Mouse (Mus musculus) common myeloid progenitor, adult 5-6 weeks (primary cell): ENCODE data around the gene Lyz1. TPM values are rescaled to one million over a fixed set of nuclear protein-coding genes. Genes with fewer than 3 reads are reported as not detected.
"Not testable (repeated sequence)": the region's sequence is repeated elsewhere in the genome, so short reads cannot be mapped to it uniquely, and the experiment has no call there.

Experiments
- ATAC-seq: replicated peaks from 2 replicates; pipeline ENCODE4 v1.8.0; 2016; ENCODE audit warnings: low read depth, mild to moderate bottlenecking, moderate TSS enrichment, inconsistent platforms; ENCODE audit not compliant: poor library complexity, severe bottlenecking
- total RNA-seq: library from RNA; stranded (forward); fragments of 200-1000, 187-1606 nt; gene quantifications from 2 replicates; pipeline ENCODE4 v1.2.3, GENCODE M21; 2017

Lyz1 gene
- not detected in 2 replicates for total RNA-seq

- ATAC-seq, result no peak; the same call in 1 of the 2 replicates
Observed at GRCm38 (mm10) chr10:117292671-117293070, at the start of gene Lyz1. Lyz1 (minus strand) TSS chr10:117292868.

DNA sequence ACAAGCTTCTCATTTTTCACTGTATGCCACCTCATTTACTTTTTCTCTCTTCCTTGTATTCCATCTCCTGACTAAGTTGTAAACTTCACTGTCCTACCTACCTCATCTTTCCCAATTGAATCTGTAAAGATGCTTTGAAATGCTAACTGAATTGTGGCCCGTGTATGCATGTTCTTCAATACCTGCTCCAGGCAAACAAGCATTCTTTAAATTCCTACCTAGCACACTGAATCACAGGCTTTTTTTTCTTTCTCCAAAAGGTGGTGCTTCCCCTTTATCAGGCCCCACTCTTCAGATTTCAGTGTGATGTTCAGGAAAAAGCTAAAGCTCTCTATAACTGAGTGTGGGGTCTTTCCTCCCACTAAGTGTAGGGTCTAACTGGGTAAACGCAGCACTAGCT, 49.7 kb upstream of the Lyz1 start:
- ATAC-seq, result no peak

DNA sequence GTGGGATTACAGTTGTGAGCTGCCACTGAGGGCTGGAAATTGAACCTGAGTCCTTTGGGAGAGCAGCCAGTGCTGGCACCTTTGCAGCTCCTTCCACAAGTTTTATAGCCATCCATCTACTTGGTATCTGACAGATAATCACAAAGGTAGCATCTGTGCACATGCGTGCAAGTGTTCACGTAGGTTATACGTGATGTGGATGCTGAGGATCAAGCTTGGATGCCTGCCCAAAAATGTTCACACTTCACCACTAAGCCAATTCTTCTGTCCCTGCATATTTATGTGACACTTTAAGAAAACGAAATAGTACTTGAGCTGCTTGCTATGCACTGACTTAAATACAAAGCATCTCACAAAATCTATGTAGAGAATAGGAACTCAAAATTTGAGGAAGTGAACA, 48.4 kb upstream of the Lyz1 start:
- ATAC-seq, result no peak

GRCm38 (mm10) chr10:117339241-117339640, 46.6 kb upstream of the Lyz1 start:
- no peak for ATAC-seq

DNA sequence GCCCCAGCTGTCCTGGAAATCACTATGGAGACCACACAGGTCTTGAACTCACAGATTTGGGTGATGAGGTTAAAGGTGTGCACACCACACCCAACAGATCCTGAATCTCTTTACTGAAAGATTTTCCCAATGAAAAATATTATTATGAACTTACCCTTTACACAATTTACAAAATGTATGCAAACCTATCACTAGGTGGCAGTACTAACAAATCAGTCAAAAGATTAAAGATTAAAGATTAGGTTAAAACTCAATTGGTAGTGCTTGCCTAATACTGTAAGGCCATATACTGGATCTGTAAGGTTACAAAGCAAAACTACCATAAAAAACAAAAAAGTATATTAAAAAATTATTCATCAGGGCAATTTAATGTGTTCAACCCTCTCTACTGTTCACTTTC, 45.3 kb upstream of the Lyz1 start:
- ATAC-seq, result no peak

- ATAC-seq, result peak; percentile 67
Observed at GRCm38 (mm10) chr10:117335649-117336048, 43.0 kb upstream of the Lyz1 start.

GRCm38 (mm10) chr10:117330521-117330920, 37.9 kb upstream of the Lyz1 start:
- peak; percentile 94 for ATAC-seq

GRCm38 (mm10) chr10:117323782-117324181, 31.1 kb upstream of the Lyz1 start:
- peak; percentile 82 for ATAC-seq

GRCm38 (mm10) chr10:117322630-117323029, 30.0 kb upstream of the Lyz1 start:
- no peak for ATAC-seq

DNA sequence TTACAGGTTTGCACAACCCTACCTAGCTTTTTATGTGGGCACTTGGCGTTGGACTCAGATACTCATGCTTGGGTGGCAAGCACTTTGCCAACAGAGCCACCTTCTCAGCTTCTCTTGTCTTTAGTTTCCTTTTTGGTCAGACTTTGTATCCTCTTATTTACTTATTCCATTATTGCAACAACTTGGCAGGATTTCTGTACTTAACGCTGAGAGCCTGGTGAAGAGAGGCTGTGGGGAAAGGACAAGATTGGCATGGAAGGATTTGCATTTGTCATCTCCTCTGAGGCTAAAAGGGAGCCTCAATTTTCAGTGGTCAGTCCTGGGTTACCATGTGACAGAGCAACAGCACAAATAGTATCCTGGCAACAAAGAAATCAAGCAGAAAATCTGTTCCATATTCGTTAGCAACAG, 27.9 kb upstream of the Lyz1 start:
- ATAC-seq, result no peak

GRCm38 (mm10) chr10:117316391-117316790, 23.7 kb upstream of the Lyz1 start:
- ATAC-seq, result no peak

DNA sequence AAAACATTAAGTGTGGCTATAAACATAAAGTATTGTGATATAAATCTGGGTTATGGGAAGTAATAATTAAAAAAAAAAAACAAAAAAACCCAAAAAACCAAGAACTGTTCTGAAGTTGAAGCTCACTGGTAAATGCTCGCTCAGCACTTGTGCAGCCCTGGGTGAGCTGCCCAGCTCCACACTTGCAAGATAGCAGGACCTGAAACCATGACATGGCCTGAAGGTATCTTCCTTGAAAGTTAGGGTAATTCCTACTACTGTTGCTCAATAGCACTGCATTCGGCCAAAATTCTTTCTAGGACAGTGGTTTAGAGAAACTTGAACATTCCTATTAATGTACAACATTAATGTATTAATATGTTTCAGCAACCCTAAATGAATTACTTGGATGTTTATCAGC, 20.5 kb upstream of the Lyz1 start:
- no peak for ATAC-seq

- no peak for ATAC-seq
Observed at GRCm38 (mm10) chr10:117312168-117312567, 19.5 kb upstream of the Lyz1 start.

DNA sequence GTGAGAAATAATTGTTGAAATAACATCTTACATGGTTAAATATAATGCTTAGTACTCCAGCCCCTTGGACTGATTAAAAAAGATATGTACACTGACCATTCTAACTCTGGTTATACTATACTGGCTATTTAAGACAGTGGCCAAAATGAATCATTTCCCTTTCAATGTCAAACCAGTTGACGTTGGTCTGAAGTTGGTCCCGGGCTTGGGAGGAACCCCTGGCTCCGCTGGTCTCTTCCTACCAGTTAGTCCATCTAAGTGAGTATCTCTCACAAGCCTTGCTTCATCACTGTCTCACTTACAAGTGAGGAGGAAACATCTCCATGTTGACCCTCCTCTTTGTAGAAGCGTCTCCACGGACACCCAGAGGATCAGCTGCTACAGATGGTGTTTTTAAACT, 11.7 kb upstream of the Lyz1 start:
- ATAC-seq, result no peak

GRCm38 (mm10) chr10:117301688-117302087, 9.0 kb upstream of the Lyz1 start:
- peak; percentile 83 for ATAC-seq

DNA sequence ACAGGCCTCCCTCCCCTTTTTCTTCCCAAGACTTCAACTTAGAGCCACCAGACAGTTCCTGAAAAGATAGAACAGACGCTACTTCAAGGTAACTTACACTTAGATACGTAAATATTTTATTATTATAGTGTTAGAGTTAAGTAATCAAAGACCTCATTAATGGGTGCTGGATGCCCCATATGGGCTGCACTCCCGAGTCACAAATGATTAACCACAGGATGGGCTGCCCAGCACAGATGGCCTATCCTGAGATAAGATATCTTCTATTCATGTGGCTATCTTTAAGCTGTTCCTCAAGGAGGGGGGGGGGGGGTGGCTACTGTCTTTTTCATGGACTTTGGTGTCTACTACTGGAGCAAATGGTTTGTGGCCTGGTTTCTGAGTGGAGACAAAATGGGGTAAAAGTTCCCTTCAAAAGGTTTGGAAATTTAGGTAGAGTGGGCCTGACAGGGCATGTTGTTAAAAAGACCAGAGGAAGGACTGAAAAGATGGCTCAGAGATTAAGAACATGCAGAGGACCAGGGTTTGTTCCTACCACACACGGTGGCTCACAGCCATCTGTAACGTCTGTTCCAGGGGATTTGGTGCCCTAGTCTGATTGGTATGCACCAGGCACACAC, 7.3 kb upstream of the Lyz1 start:
- no peak for ATAC-seq

DNA sequence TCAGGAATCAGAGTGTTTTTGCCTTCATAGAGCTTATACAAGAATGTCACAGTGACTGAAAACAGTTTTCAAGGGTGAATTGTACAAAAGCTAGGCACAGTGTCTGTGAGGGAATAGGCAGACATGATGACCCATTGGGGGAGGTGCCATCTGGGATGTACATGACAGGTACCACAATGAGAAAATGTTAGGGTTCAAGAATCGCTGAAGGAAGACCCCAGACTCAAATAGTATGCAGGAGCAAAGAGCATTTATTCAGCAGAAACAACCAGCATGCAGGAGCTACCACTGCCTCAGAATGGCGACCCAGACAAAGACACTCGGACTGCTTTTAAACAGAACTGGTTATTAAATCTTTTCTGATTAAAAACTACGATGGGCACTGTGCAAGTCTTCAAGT, 6.4 kb upstream of the Lyz1 start:
- ATAC-seq, result no peak

GRCm38 (mm10) chr10:117298336-117298735, 5.7 kb upstream of the Lyz1 start:
- ATAC-seq, result no peak

GRCm38 (mm10) chr10:117290936-117291335, 1.7 kb downstream of the Lyz1 start:
- ATAC-seq, result not testable (repeated sequence)

GRCm38 (mm10) chr10:117290046-117290870, 2.4 kb downstream of the Lyz1 start:
- ATAC-seq, result no peak

GRCm38 (mm10) chr10:117289034-117289505, 3.6 kb downstream of the Lyz1 start:
- ATAC-seq, result not testable (repeated sequence)
